Mouse (Mus musculus) embryonic facial prominence, embryonic 12.5 days (tissue): ENCODE results near the gene Dnttip1. TPM values are rescaled to one million over a fixed set of nuclear protein-coding genes. Genes with fewer than 3 reads are reported as not detected.
A peak's percentile ranks its signal among the peaks of the same experiment; 100 is the strongest.

Experiments
- ATAC-seq: fragments of 200-750 bp; cut with Nextera tagmentation; 2 replicates; pipeline ENCODE4 v1.8.0; 2017; ENCODE audit not compliant: insufficient number of reproducible peaks, insufficient read depth, low FRiP score, low TSS enrichment
- H3K27ac ChIP-seq: fragments of 300-500 bp; sonication (generic); 2 replicates; pipeline ENCODE4 v1.5.1; 2016; ENCODE audit warnings: mild to moderate bottlenecking
- H3K27me3 ChIP-seq: fragments of 300-500 bp; sonication (generic); 2 replicates; pipeline ENCODE4 v1.6.1; 2016; ENCODE audit warnings: mild to moderate bottlenecking, moderate library complexity
- H3K36me3 ChIP-seq: fragments of 300-500 bp; sonication (generic); 2 replicates; pipeline ENCODE4 v1.6.1; 2016; ENCODE audit warnings: mild to moderate bottlenecking
- H3K4me1 ChIP-seq: fragments of 300-500 bp; sonication (generic); 2 replicates; pipeline ENCODE4 v1.6.1; 2016
- H3K4me2 ChIP-seq: fragments of 300-500 bp; sonication (generic); replicated peaks from 2 replicates; pipeline ENCODE4 v1.6.1; 2016; ENCODE audit warnings: mild to moderate bottlenecking, moderate library complexity
- H3K4me3 ChIP-seq: fragments of 300-500 bp; sonication (generic); 2 replicates; pipeline ENCODE4 v1.5.1; 2016; ENCODE audit warnings: mild to moderate bottlenecking
- H3K9ac ChIP-seq: fragments of 300-500 bp; sonication (generic); 2 replicates; pipeline ENCODE4 v1.6.1; 2016; ENCODE audit warnings: mild to moderate bottlenecking, moderate library complexity
- H3K9me3 ChIP-seq: fragments of 300-500 bp; sonication (generic); 2 replicates; pipeline ENCODE4 v1.6.1; 2016; ENCODE audit warnings: mild to moderate bottlenecking, moderate library complexity
- WGBS: fragments of 180-500 bp; shearing (Covaris S2); methylation state at CpG from one replicate; pipeline ENCODE4 v1.1.7; 2016; 5-methylcytosine and 5-hydroxymethylcytosine counted together
- polyA plus RNA-seq: library from polyadenylated mRNA; unstranded; fragments of >200 nt; fragmentation: Nextera tagmentation; extraction: Ambion mirVana; gene quantifications from 2 replicates; pipeline ENCODE4 v1.2.1, GENCODE M21; 2016

The Dnttip1 gene
- polyA plus RNA-seq, 1 experiment from 2014 or later, result 97.1 TPM

- no peaks in the 10 kb centered on the region for H3K4me1 ChIP-seq
- ATAC-seq, result no peak
- 93% methylated on average over 11 of the region's 11 CpGs for WGBS
- H3K4me2 ChIP-seq, result no peak overlapping the region
- H3K9me3 ChIP-seq, result no peaks in the 10 kb centered on the region
- no peaks in the 10 kb centered on the region for H3K27me3 ChIP-seq
- H3K27ac ChIP-seq, result no peak overlapping the region
- H3K36me3 ChIP-seq, result peaks cover 93% of the 10 kb centered on the region
- H3K4me3 ChIP-seq, result no peak overlapping the region
- H3K9ac ChIP-seq, result no peak overlapping the region
Measured at GRCm38 (mm10) chr2:164757841-164758240, 12.1 kb downstream of the Dnttip1 start.

GRCm38 (mm10) chr2:164758692-164759091 is 12.9 kb downstream of the Dnttip1 start:
- no peak for ATAC-seq
- Histone ChIP-seq H3K36me3 (peaks cover 99% of the 10 kb centered on the region), H3K4me1 (no peaks in the 10 kb centered on the region), H3K9ac (no peak overlapping the region), H3K27me3 (no peaks in the 10 kb centered on the region), H3K4me3 (no peak overlapping the region), H3K4me2 (no peak overlapping the region), H3K9me3 (no peaks in the 10 kb centered on the region), H3K27ac (no peak overlapping the region)
- 44% methylated on average over 1 of the region's 1 CpGs for WGBS

- no peak for ATAC-seq
- Histone ChIP-seq H3K36me3 (peaks cover 91% of the 10 kb centered on the region), H3K27me3 (no peaks in the 10 kb centered on the region), H3K4me2 (no peak overlapping the region), H3K27ac (no peak overlapping the region), H3K9me3 (no peaks in the 10 kb centered on the region), H3K4me1 (no peaks in the 10 kb centered on the region), H3K9ac (no peak overlapping the region), H3K4me3 (no peak overlapping the region)
- 80% methylated on average over 4 of the region's 4 CpGs for WGBS
Measured at GRCm38 (mm10) chr2:164760059-164760833, 14.5 kb downstream of the Dnttip1 start.

GRCm38 (mm10) chr2:164761502-164761901 is 15.7 kb downstream of the Dnttip1 start:
- no peak overlapping the region for H3K9ac ChIP-seq
- H3K4me2 ChIP-seq, result no peak overlapping the region
- H3K27me3 ChIP-seq, result no peaks in the 10 kb centered on the region
- H3K27ac ChIP-seq, result no peak overlapping the region
- H3K4me3 ChIP-seq, result no peak overlapping the region
- H3K9me3 ChIP-seq, result no peaks in the 10 kb centered on the region
- ATAC-seq, result no peak
- no peaks in the 10 kb centered on the region for H3K4me1 ChIP-seq
- WGBS, result 86% methylated on average over 2 of the region's 2 CpGs
- peaks cover 90% of the 10 kb centered on the region for H3K36me3 ChIP-seq

GRCm38 (mm10) chr2:164761971-164762370 is 16.2 kb downstream of the Dnttip1 start:
- Histone ChIP-seq H3K9me3 (no peaks in the 10 kb centered on the region), H3K36me3 (peaks cover 90% of the 10 kb centered on the region), H3K9ac (no peak overlapping the region), H3K27me3 (no peaks in the 10 kb centered on the region), H3K4me1 (no peaks in the 10 kb centered on the region), H3K4me3 (no peak overlapping the region), H3K27ac (no peak overlapping the region), H3K4me2 (no peak overlapping the region)
- WGBS, result 98% methylated on average over 4 of the region's 4 CpGs
- no peak for ATAC-seq

- ATAC-seq, result no peak
- H3K36me3 ChIP-seq, result peaks cover 90% of the 10 kb centered on the region
- H3K9me3 ChIP-seq, result no peaks in the 10 kb centered on the region
- no peak overlapping the region for H3K27ac ChIP-seq
- H3K4me3 ChIP-seq, result no peak overlapping the region
- H3K4me1 ChIP-seq, result no peaks in the 10 kb centered on the region
- 91% methylated on average over 7 of the region's 7 CpGs for WGBS
- no peak overlapping the region for H3K9ac ChIP-seq
- no peak overlapping the region for H3K4me2 ChIP-seq
- no peaks in the 10 kb centered on the region for H3K27me3 ChIP-seq
Measured at GRCm38 (mm10) chr2:164762593-164762992, 16.8 kb downstream of the Dnttip1 start.

- Histone ChIP-seq H3K9ac (no peak overlapping the region), H3K4me1 (peaks cover 8% of the 10 kb centered on the region), H3K4me3 (no peak overlapping the region), H3K9me3 (no peaks in the 10 kb centered on the region), H3K27me3 (no peaks in the 10 kb centered on the region), H3K36me3 (peaks cover 65% of the 10 kb centered on the region), H3K4me2 (no peak overlapping the region), H3K27ac (no peak overlapping the region)
- WGBS, result 82% methylated on average over 3 of the region's 3 CpGs
- ATAC-seq, result no peak
Measured at GRCm38 (mm10) chr2:164765841-164766240, 20.1 kb downstream of the Dnttip1 start.

- peaks cover 63% of the 10 kb centered on the region for H3K36me3 ChIP-seq
- H3K4me1 ChIP-seq, result peaks cover 23% of the 10 kb centered on the region
- H3K27me3 ChIP-seq, result no peaks in the 10 kb centered on the region
- ATAC-seq, result no peak
- no peak overlapping the region for H3K9ac ChIP-seq
- no peaks in the 10 kb centered on the region for H3K9me3 ChIP-seq
- H3K4me2 ChIP-seq, result no peak overlapping the region; the same call in 1 of the 2 replicates
- H3K27ac ChIP-seq, result no peak overlapping the region
- no peak overlapping the region for H3K4me3 ChIP-seq
- WGBS, result 92% methylated on average over 15 of the region's 15 CpGs
Measured at GRCm38 (mm10) chr2:164767812-164768540, 22.2 kb downstream of the Dnttip1 start.

- H3K27me3 ChIP-seq, result no peaks in the 10 kb centered on the region
- H3K36me3 ChIP-seq, result peaks cover 56% of the 10 kb centered on the region
- peak within 1 kb of the TSS; percentile 64 for H3K27ac ChIP-seq
- no peaks in the 10 kb centered on the region for H3K9me3 ChIP-seq
- peak within 1 kb of the TSS; percentile 80 for H3K4me2 ChIP-seq
- H3K4me3 ChIP-seq, result peak within 1 kb of the TSS; percentile 91
- peak; percentile 99 for ATAC-seq
- H3K4me1 ChIP-seq, result peaks cover 23% of the 10 kb centered on the region
- peak within 1 kb of the TSS; percentile 79 for H3K9ac ChIP-seq
- WGBS, result 2% methylated on average over 53 of the region's 53 CpGs
Measured at GRCm38 (mm10) chr2:164769258-164770037, 23.7 kb downstream of the Dnttip1 start, which contains the start of gene Ube2c. Gene Ube2c, plus strand, starts transcription at chr2:164769898.

- Histone ChIP-seq H3K4me1 (peaks cover 23% of the 10 kb centered on the region), H3K9me3 (no peaks in the 10 kb centered on the region), H3K36me3 (peaks cover 50% of the 10 kb centered on the region), H3K27me3 (no peaks in the 10 kb centered on the region), H3K9ac (peak overlapping the region; percentile 79), H3K27ac (peak overlapping the region; percentile 64), H3K4me2 (peak overlapping the region; percentile 80), H3K4me3 (peak overlapping the region; percentile 91)
- ATAC-seq, result no peak
- WGBS, result 5% methylated on average over 15 of the region's 15 CpGs
Measured at GRCm38 (mm10) chr2:164770279-164770678, 24.5 kb downstream of the Dnttip1 start.

GRCm38 (mm10) chr2:164771123-164771522 is 25.3 kb downstream of the Dnttip1 start:
- H3K27ac ChIP-seq, result 0 out of 2 replicates have a peak overlapping the region, but pooled peaks have one; percentile 30

More at GRCm38 (mm10) chr2:164771123-164771522, 25.3 kb downstream of the Dnttip1 start:
- Histone ChIP-seq H3K36me3 (peaks cover 42% of the 10 kb centered on the region), H3K4me2 (peak overlapping the region; percentile 80), H3K9ac (peak overlapping the region; percentile 79; the same call in 1 of the 2 replicates), H3K9me3 (no peaks in the 10 kb centered on the region), H3K27me3 (no peaks in the 10 kb centered on the region), H3K4me3 (peak overlapping the region; percentile 91), H3K4me1 (peaks cover 23% of the 10 kb centered on the region)
- WGBS, result 83% methylated on average over 8 of the region's 8 CpGs
- ATAC-seq, result no peak
